Mouse (Mus musculus): ENCODE measurements around the gene Syt12. TPM values are rescaled to one million over a fixed set of nuclear protein-coding genes. Genes with fewer than 3 reads are reported as not detected.

The Syt12 gene
- polyA plus RNA-seq (2015; fragmentation: Nextera tagmentation; extraction: Ambion mirVana), result 1.9 and 2.5 TPM in 2 replicates

GRCm38 (mm10) chr19:4477345-4478189 lies at the start of gene Syt12:
Gene Syt12, minus strand, starts transcription at chr19:4477447.
- 18% methylated on average over 21 of the region's 21 CpGs for WGBS
- TF ChIP-seq EP300 (optimal IDR thresholded peaks at IDR 0.05) (no peak), CTCF (IDR thresholded peaks at IDR 0.05; ENCODE audit: low read depth) (no peak)
- H3K36me3 ChIP-seq (ENCODE audit: control insufficient read depth, insufficient read depth, low read length), result no peaks in the 10 kb centered on the region
- DNase-seq (ENCODE audit: low spot score) (peak; percentile 89), ATAC-seq (ENCODE audit: low FRiP score, low TSS enrichment) (peak; percentile 79)
- peak within 1 kb of the TSS; percentile 24; the same call in 1 of the 2 replicates for H3K27ac ChIP-seq (replicated peaks)
- no peaks in the 10 kb centered on the region for H3K9me3 ChIP-seq (ENCODE audit: control insufficient read depth, low read length)
- H3K4me1 ChIP-seq (replicated peaks; ENCODE audit: control insufficient read depth, insufficient read depth), result no peaks in the 10 kb centered on the region
- H3K27me3 ChIP-seq (ENCODE audit: control insufficient read depth, insufficient read depth, low read length), result no peaks in the 10 kb centered on the region; the same call in 1 of the 2 replicates
- H3K9ac ChIP-seq (ENCODE audit: low read length), result peak within 1 kb of the TSS; percentile 68
- peak within 1 kb of the TSS; percentile 52 for H3K4me3 ChIP-seq (ENCODE audit: low read depth, low read length)
- H3K4me2 ChIP-seq (replicated peaks; ENCODE audit: low read depth), result peak within 1 kb of the TSS; percentile 93

DNA sequence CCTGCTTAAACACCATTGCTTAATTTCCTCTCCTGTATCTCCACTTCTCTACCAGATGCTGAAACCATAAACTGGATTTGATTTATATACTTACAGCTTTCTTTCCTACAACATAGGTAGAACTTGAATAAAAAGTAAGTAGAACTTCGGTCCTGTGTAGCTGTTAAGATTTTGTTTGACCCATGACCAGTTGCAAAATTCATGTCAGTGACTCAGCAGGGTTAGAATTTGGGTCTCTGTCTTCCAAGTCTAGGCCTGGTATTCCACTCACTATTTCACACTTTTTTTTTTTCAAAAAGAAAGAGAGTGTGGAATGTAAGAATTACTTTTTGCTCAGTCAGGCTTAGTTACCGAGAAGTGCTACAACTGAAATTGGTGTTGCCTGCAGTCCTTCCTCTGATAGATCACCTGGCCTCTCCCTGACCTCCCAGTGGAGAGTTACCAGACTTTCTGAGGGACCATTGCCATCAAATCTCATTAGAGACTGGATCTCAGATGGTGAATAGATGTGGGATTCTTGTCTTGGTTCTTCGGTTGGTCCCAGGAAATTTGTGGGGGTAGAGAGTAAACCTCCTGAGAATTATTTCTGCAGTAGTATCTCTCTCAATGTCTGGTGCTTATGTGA lies 44.3 kb upstream of the Syt12 start:
- no peak overlapping the region for H3K9ac ChIP-seq (ENCODE audit: low read length)
- H3K9me3 ChIP-seq (ENCODE audit: control insufficient read depth, low read length), result no peaks in the 10 kb centered on the region
- no peak overlapping the region for H3K27ac ChIP-seq (replicated peaks)
- H3K36me3 ChIP-seq (ENCODE audit: control insufficient read depth, insufficient read depth, low read length), result no peaks in the 10 kb centered on the region
- no peak for ATAC-seq (ENCODE audit: low FRiP score, low TSS enrichment)
- WGBS, result 81% methylated on average over 3 of the region's 3 CpGs
- TF ChIP-seq CTCF (IDR thresholded peaks at IDR 0.05; ENCODE audit: low read depth) (no peak), EP300 (optimal IDR thresholded peaks at IDR 0.05) (no peak)
- no peak overlapping the region for H3K4me2 ChIP-seq (replicated peaks; ENCODE audit: low read depth)
- H3K27me3 ChIP-seq (ENCODE audit: control insufficient read depth, insufficient read depth, low read length), result no peaks in the 10 kb centered on the region
- H3K4me1 ChIP-seq (replicated peaks; ENCODE audit: control insufficient read depth, insufficient read depth), result no peaks in the 10 kb centered on the region
- no peak overlapping the region for H3K4me3 ChIP-seq (ENCODE audit: low read depth, low read length)
- no peak for DNase-seq (ENCODE audit: low spot score)

GRCm38 (mm10) chr19:4517483-4517882 lies 40.2 kb upstream of the Syt12 start:
- Histone ChIP-seq H3K36me3 (ENCODE audit: control insufficient read depth, insufficient read depth, low read length) (no peaks in the 10 kb centered on the region; the same call in 1 of the 2 replicates), H3K9me3 (ENCODE audit: control insufficient read depth, low read length) (no peaks in the 10 kb centered on the region), H3K4me1 (replicated peaks; ENCODE audit: control insufficient read depth, insufficient read depth) (no peaks in the 10 kb centered on the region), H3K4me3 (ENCODE audit: low read depth, low read length) (no peak overlapping the region), H3K27ac (replicated peaks) (no peak overlapping the region), H3K9ac (ENCODE audit: low read length) (no peak overlapping the region), H3K27me3 (ENCODE audit: control insufficient read depth, insufficient read depth, low read length) (no peaks in the 10 kb centered on the region), H3K4me2 (replicated peaks; ENCODE audit: low read depth) (no peak overlapping the region)
- TF ChIP-seq CTCF (IDR thresholded peaks at IDR 0.05; ENCODE audit: low read depth), result no peak
- TF ChIP-seq EP300 (optimal IDR thresholded peaks at IDR 0.05), result no peak
- WGBS, result 76% methylated on average over 1 of the region's 1 CpGs
- DNase-seq (ENCODE audit: low spot score), result no peak
- ATAC-seq (ENCODE audit: low FRiP score, low TSS enrichment), result 0 out of 2 replicates have a peak, but pooled peaks have one; percentile 35

DNA sequence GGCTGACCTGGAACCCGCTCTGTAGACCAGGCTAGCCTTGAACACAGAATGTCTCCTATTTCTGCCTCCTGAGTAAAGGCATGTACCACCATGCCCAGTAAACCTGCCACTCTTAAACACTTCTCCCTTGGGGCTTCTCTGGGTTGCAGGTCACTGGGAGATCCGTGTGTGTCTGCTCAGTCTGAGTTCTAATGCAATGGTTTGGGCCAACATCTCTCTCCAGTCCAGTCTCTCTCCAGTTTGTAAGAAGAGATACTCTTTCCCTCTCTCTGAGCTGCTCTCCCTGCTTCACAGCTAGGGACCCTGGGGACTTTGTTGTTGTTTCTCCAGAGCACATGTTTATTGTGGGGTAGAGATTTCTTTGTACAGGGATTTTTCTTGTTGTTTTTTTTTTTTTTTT lies 39.0 kb upstream of the Syt12 start:
- WGBS, result 58% methylated on average over 2 of the region's 2 CpGs
- Histone ChIP-seq H3K27me3 (ENCODE audit: control insufficient read depth, insufficient read depth, low read length) (no peaks in the 10 kb centered on the region), H3K9me3 (ENCODE audit: control insufficient read depth, low read length) (no peaks in the 10 kb centered on the region), H3K4me3 (ENCODE audit: low read depth, low read length) (no peak overlapping the region), H3K27ac (replicated peaks) (no peak overlapping the region), H3K4me2 (replicated peaks; ENCODE audit: low read depth) (no peak overlapping the region), H3K9ac (ENCODE audit: low read length) (no peak overlapping the region), H3K4me1 (replicated peaks; ENCODE audit: control insufficient read depth, insufficient read depth) (no peaks in the 10 kb centered on the region), H3K36me3 (ENCODE audit: control insufficient read depth, insufficient read depth, low read length) (no peaks in the 10 kb centered on the region; the same call in 1 of the 2 replicates)
- no peak for TF ChIP-seq CTCF (IDR thresholded peaks at IDR 0.05; ENCODE audit: low read depth)
- TF ChIP-seq EP300 (optimal IDR thresholded peaks at IDR 0.05), result no peak
- ATAC-seq (ENCODE audit: low FRiP score, low TSS enrichment) (no peak), DNase-seq (ENCODE audit: low spot score) (no peak)

DNA sequence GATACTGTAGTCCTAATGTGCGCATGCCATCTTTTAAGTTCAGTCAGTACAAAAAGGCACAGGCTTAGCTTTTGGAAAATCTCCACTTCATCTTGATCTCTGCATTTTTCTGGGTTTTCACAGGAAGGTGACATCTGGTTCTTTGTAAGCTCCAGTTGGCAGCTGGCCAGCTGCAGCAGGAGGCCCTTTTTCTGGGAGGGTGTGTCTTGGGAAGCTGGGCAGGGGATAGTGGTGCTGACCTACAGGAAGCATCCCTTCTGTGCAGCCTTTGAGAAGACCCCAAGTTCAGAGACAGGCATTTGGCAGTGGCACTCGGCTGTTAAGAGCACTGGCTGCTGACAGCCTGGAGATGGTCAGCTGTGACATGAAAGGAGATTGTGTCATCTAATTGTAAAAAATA lies 38.5 kb upstream of the Syt12 start:
- no peak overlapping the region for H3K4me2 ChIP-seq (replicated peaks; ENCODE audit: low read depth)
- no peaks in the 10 kb centered on the region; the same call in 1 of the 2 replicates for H3K36me3 ChIP-seq (ENCODE audit: control insufficient read depth, insufficient read depth, low read length)
- H3K27ac ChIP-seq (replicated peaks), result no peak overlapping the region
- 0 out of 2 replicates have a peak overlapping the region, but pooled peaks have one; percentile 13 for H3K9ac ChIP-seq (ENCODE audit: low read length)
- TF ChIP-seq CTCF (IDR thresholded peaks at IDR 0.05; ENCODE audit: low read depth) (no peak), EP300 (optimal IDR thresholded peaks at IDR 0.05) (no peak)
- ATAC-seq (ENCODE audit: low FRiP score, low TSS enrichment), result no peak
- 35% methylated on average over 2 of the region's 2 CpGs for WGBS
- H3K27me3 ChIP-seq (ENCODE audit: control insufficient read depth, insufficient read depth, low read length), result no peaks in the 10 kb centered on the region
- H3K4me3 ChIP-seq (ENCODE audit: low read depth, low read length), result no peak overlapping the region
- no peaks in the 10 kb centered on the region for H3K4me1 ChIP-seq (replicated peaks; ENCODE audit: control insufficient read depth, insufficient read depth)
- no peak for DNase-seq (ENCODE audit: low spot score)
- H3K9me3 ChIP-seq (ENCODE audit: control insufficient read depth, low read length), result no peaks in the 10 kb centered on the region

Data from stomach, postnatal 0 days (tissue).